Mouse (Mus musculus) forebrain, embryonic 13.5 days (tissue): Measurements from ENCODE around the gene Nudcd3. TPM values are rescaled to one million over a fixed set of nuclear protein-coding genes. Genes with fewer than 3 reads are reported as not detected.
A peak's percentile ranks its signal among the peaks of the same experiment; 100 is the strongest.

Experiments
- ATAC-seq: fragments of 200-750 bp; cut with Nextera tagmentation; 2 replicates; pipeline ENCODE4 v1.8.0; 2017
- H3K27ac ChIP-seq: fragments of 300-500 bp; sonication (generic); 2 replicates; pipeline ENCODE4 v1.5.1; 2015; ENCODE audit warnings: inconsistent platforms, mild to moderate bottlenecking, moderate library complexity
- H3K27me3 ChIP-seq: fragments of 300-500 bp; sonication (generic); 2 replicates; pipeline ENCODE4 v1.6.1; 2015; ENCODE audit warnings: mild to moderate bottlenecking, inconsistent platforms
- H3K36me3 ChIP-seq: fragments of 300-500 bp; sonication (generic); 2 replicates; pipeline ENCODE4 v1.6.1; 2015; ENCODE audit warnings: mild to moderate bottlenecking, inconsistent platforms; ENCODE audit not compliant: poor library complexity, severe bottlenecking
- H3K4me1 ChIP-seq: fragments of 300-500 bp; sonication (generic); 2 replicates; pipeline ENCODE4 v1.6.1; 2015; ENCODE audit warnings: inconsistent platforms
- H3K4me2 ChIP-seq: fragments of 300-500 bp; sonication (generic); 2 replicates; pipeline ENCODE4 v1.6.1; 2015; ENCODE audit warnings: inconsistent platforms, mild to moderate bottlenecking, moderate library complexity
- H3K4me3 ChIP-seq: fragments of 300-500 bp; sonication (generic); 2 replicates; pipeline ENCODE4 v1.5.1; 2015; ENCODE audit warnings: mild to moderate bottlenecking, inconsistent platforms
- H3K9ac ChIP-seq: fragments of 300-500 bp; sonication (generic); 2 replicates; pipeline ENCODE4 v1.6.1; 2015; ENCODE audit warnings: mild to moderate bottlenecking, inconsistent platforms
- H3K9me3 ChIP-seq: fragments of 300-500 bp; sonication (generic); replicated peaks from 2 replicates; pipeline ENCODE4 v1.6.1; 2016; ENCODE audit warnings: inconsistent platforms
- WGBS: fragments of 180-500 bp; shearing (Covaris S2); methylation state at CpG from one replicate; pipeline ENCODE4 v1.1.7; 2015; 5-methylcytosine and 5-hydroxymethylcytosine counted together
- polyA plus RNA-seq: library from polyadenylated mRNA; unstranded; fragments of >200 nt; fragmentation: Nextera tagmentation; extraction: Ambion mirVana; gene quantifications from 2 replicates; pipeline ENCODE4 v1.2.1, GENCODE M21; 2015

Gene Nudcd3
- polyA plus RNA-seq, 1 experiment from 2014 or later: 57.0 TPM

- Histone ChIP-seq H3K27me3 (no peaks in the 10 kb centered on the region), H3K4me3 (peak within 1 kb of the TSS; percentile 100), H3K4me1 (peaks cover 28% of the 10 kb centered on the region), H3K27ac (peak within 1 kb of the TSS; percentile 96), H3K9me3 (no peaks in the 10 kb centered on the region), H3K4me2 (peak within 1 kb of the TSS; percentile 98), H3K36me3 (peaks cover 4% of the 10 kb centered on the region; the same call in 1 of the 2 replicates), H3K9ac (peak within 1 kb of the TSS; percentile 96)
- WGBS: under 1% methylated on average over 35 of the region's 35 CpGs
- peak; percentile 34 for ATAC-seq
Observed at GRCm38 (mm10) chr11:6199410-6200086, 667 bp downstream of the Nudcd3 start, which contains the start of gene A730071L15Rik. Gene A730071L15Rik (plus strand): TSS chr11:6200029.

GRCm38 (mm10) chr11:6198449-6198848, 1.8 kb downstream of the Nudcd3 start:
- Histone ChIP-seq H3K4me3 (peak overlapping the region; percentile 100), H3K9ac (no peak overlapping the region)
- WGBS: 93% methylated on average over 4 of the region's 4 CpGs

GRCm38 (mm10) chr11:6196780-6197179, 3.4 kb downstream of the Nudcd3 start:
- no peak for ATAC-seq
- Histone ChIP-seq H3K4me3 (no peak overlapping the region), H3K9me3 (no peaks in the 10 kb centered on the region), H3K4me2 (no peak overlapping the region), H3K4me1 (peaks cover 28% of the 10 kb centered on the region), H3K36me3 (peaks cover 18% of the 10 kb centered on the region), H3K27me3 (no peaks in the 10 kb centered on the region), H3K9ac (no peak overlapping the region), H3K27ac (no peak overlapping the region)
- WGBS: 92% methylated on average over 8 of the region's 8 CpGs

More at GRCm38 (mm10) chr11:6198449-6198848, 1.8 kb downstream of the Nudcd3 start:
- Histone ChIP-seq H3K27ac (no peak overlapping the region), H3K4me1 (peaks cover 28% of the 10 kb centered on the region), H3K9me3 (no peaks in the 10 kb centered on the region), H3K4me2 (peak overlapping the region; percentile 98), H3K36me3 (peaks cover 4% of the 10 kb centered on the region; the same call in 1 of the 2 replicates), H3K27me3 (no peaks in the 10 kb centered on the region)
- no peak for ATAC-seq

GRCm38 (mm10) chr11:6187878-6188277, 12.3 kb downstream of the Nudcd3 start:
- H3K27ac ChIP-seq: no peak overlapping the region
- H3K4me2 ChIP-seq: no peak overlapping the region
- ATAC-seq: peak; percentile 66
- H3K4me3 ChIP-seq: no peak overlapping the region
- H3K4me1 ChIP-seq: peaks cover 25% of the 10 kb centered on the region
- 2% methylated on average over 2 of the region's 2 CpGs for WGBS
- H3K9ac ChIP-seq: no peak overlapping the region
- no peaks in the 10 kb centered on the region for H3K9me3 ChIP-seq
- no peaks in the 10 kb centered on the region for H3K27me3 ChIP-seq
- peaks cover 21% of the 10 kb centered on the region for H3K36me3 ChIP-seq

GRCm38 (mm10) chr11:6187399-6187798, 12.8 kb downstream of the Nudcd3 start:
- 83% methylated on average over 3 of the region's 3 CpGs for WGBS
- Histone ChIP-seq H3K4me2 (no peak overlapping the region), H3K27ac (no peak overlapping the region), H3K36me3 (peaks cover 16% of the 10 kb centered on the region), H3K9me3 (no peaks in the 10 kb centered on the region), H3K27me3 (no peaks in the 10 kb centered on the region), H3K4me3 (no peak overlapping the region), H3K4me1 (peaks cover 28% of the 10 kb centered on the region), H3K9ac (no peak overlapping the region)
- peak; percentile 48; the same call in 1 of the 2 replicates for ATAC-seq

GRCm38 (mm10) chr11:6184202-6184935, 15.8 kb downstream of the Nudcd3 start:
- peaks cover 41% of the 10 kb centered on the region for H3K4me1 ChIP-seq
- H3K27me3 ChIP-seq: no peaks in the 10 kb centered on the region
- H3K9ac ChIP-seq: no peak overlapping the region
- no peaks in the 10 kb centered on the region for H3K9me3 ChIP-seq
- 0 out of 2 replicates have a peak, but pooled peaks cover under 1% of the 10 kb centered on the region for H3K36me3 ChIP-seq
- H3K27ac ChIP-seq: peak overlapping the region; percentile 44; the same call in 1 of the 2 replicates
- ATAC-seq: no peak
- no peak overlapping the region for H3K4me2 ChIP-seq
- 79% methylated on average over 11 of the region's 11 CpGs for WGBS
- no peak overlapping the region for H3K4me3 ChIP-seq

GRCm38 (mm10) chr11:6183246-6183645, 17.0 kb downstream of the Nudcd3 start:
- Histone ChIP-seq H3K9me3 (no peaks in the 10 kb centered on the region), H3K27ac (no peak overlapping the region; the same call in 1 of the 2 replicates), H3K36me3 (no peaks in the 10 kb centered on the region), H3K4me3 (no peak overlapping the region), H3K4me1 (peaks cover 50% of the 10 kb centered on the region), H3K27me3 (no peaks in the 10 kb centered on the region), H3K4me2 (no peak overlapping the region), H3K9ac (no peak overlapping the region)
- no peak for ATAC-seq
- 77% methylated on average over 2 of the region's 2 CpGs for WGBS

- WGBS: 53% methylated on average over 6 of the region's 6 CpGs
- no peaks in the 10 kb centered on the region for H3K9me3 ChIP-seq
- no peak overlapping the region for H3K27ac ChIP-seq
- no peak for ATAC-seq
- H3K27me3 ChIP-seq: no peaks in the 10 kb centered on the region
- no peak overlapping the region for H3K9ac ChIP-seq
- peaks cover 52% of the 10 kb centered on the region for H3K4me1 ChIP-seq
- no peak overlapping the region for H3K4me3 ChIP-seq
- no peak overlapping the region for H3K4me2 ChIP-seq
- H3K36me3 ChIP-seq: no peaks in the 10 kb centered on the region
Observed at GRCm38 (mm10) chr11:6180811-6181399, 19.3 kb downstream of the Nudcd3 start.

GRCm38 (mm10) chr11:6179194-6179593, 21.0 kb downstream of the Nudcd3 start:
- H3K9ac ChIP-seq: no peak overlapping the region
- 12% methylated on average over 8 of the region's 8 CpGs for WGBS
- no peaks in the 10 kb centered on the region for H3K9me3 ChIP-seq
- peaks cover 46% of the 10 kb centered on the region for H3K4me1 ChIP-seq
- no peak overlapping the region for H3K4me3 ChIP-seq
- no peaks in the 10 kb centered on the region for H3K27me3 ChIP-seq
- H3K27ac ChIP-seq: no peak overlapping the region
- H3K4me2 ChIP-seq: no peak overlapping the region
- ATAC-seq: no peak
- no peaks in the 10 kb centered on the region for H3K36me3 ChIP-seq

GRCm38 (mm10) chr11:6178673-6179166, 21.5 kb downstream of the Nudcd3 start:
- Histone ChIP-seq H3K27ac (peak overlapping the region; percentile 36; the same call in 1 of the 2 replicates), H3K9me3 (no peaks in the 10 kb centered on the region), H3K9ac (no peak overlapping the region; the same call in 1 of the 2 replicates), H3K4me2 (no peak overlapping the region), H3K4me1 (peaks cover 42% of the 10 kb centered on the region), H3K4me3 (no peak overlapping the region), H3K27me3 (no peaks in the 10 kb centered on the region), H3K36me3 (no peaks in the 10 kb centered on the region)
- 19% methylated on average over 2 of the region's 2 CpGs for WGBS
- no peak for ATAC-seq

GRCm38 (mm10) chr11:6177781-6178420, 22.3 kb downstream of the Nudcd3 start:
- H3K4me1 ChIP-seq: peaks cover 38% of the 10 kb centered on the region
- WGBS: 64% methylated on average over 8 of the region's 8 CpGs
- no peaks in the 10 kb centered on the region for H3K27me3 ChIP-seq
- H3K27ac ChIP-seq: no peak overlapping the region
- H3K9ac ChIP-seq: no peak overlapping the region
- no peak overlapping the region for H3K4me3 ChIP-seq
- no peaks in the 10 kb centered on the region for H3K9me3 ChIP-seq
- no peak overlapping the region for H3K4me2 ChIP-seq
- ATAC-seq: no peak
- no peaks in the 10 kb centered on the region for H3K36me3 ChIP-seq
